Mouse (Mus musculus): ENCODE results near the gene Nrxn3.

DNA sequence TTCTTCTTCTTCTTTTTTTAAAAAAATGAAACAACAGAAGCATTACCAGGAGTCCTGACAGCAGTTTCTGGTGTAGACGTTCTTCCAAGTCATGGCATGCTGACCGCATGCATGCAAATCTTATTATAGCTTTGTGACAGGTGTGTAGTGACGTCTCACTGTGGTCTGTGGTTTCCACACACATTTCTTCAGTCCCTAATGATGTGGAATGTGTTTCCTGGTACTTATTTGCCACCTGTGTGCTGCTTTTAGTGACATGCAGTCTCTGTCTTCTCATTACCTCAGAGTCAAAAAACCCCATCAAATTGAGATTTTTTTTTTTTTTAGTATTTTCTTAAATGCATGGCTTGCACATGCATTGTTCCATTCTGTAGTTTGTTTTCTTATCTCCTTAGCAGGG, 222.3 kb downstream of the Nrxn3 start:
- no peak for TF ChIP-seq POLR2A (IDR thresholded peaks at IDR 0.05; ENCODE audit: low read depth, low read length)
- no peak for TF ChIP-seq CTCF (IDR thresholded peaks at IDR 0.05; ENCODE audit: extremely low read depth, insufficient read length, insufficient replicate concordance, low read depth, low read length)
